Mouse (Mus musculus) monocyte, adult 59 days (primary cell): ENCODE measurements around the gene Ttbk1. TPM values are rescaled to one million over a fixed set of nuclear protein-coding genes. Genes with fewer than 3 reads are reported as not detected.

Experiments
- total RNA-seq, 2 experiments: library from RNA; stranded (reverse); gene quantifications; one replicate each; pipeline ENCODE4 v1.2.4; 2023

The Ttbk1 gene
- total RNA-seq, result under 1 TPM in 1 of 2 experiments, not detected in 1; 0.08 TPM

GRCm38 (mm10) chr17:46487431-46487830, at the start of gene Ttbk1:
Gene Ttbk1 (minus strand): TSS chr17:46487675.

GRCm38 (mm10) chr17:46496623-46497434, 9.4 kb upstream of the Ttbk1 start, which contains the start of gene Dnph1:
Gene Dnph1 (plus strand): TSS chr17:46496711.

GRCm38 (mm10) chr17:46438298-46438873, 49.1 kb downstream of the Ttbk1 start, which contains the start of gene Slc22a7:
Gene Slc22a7 (minus strand): TSS chr17:46438457.

GRCm38 (mm10) chr17:46428761-46429414, 58.6 kb downstream of the Ttbk1 start, which contains the start of gene Crip3:
Gene Crip3 (plus strand): TSS chr17:46428926.

Other genes starting within 250 kb of the Ttbk1 start
- gene Polr1c, start 239.6 kb downstream of the Ttbk1 start, total RNA-seq, result 10 to 100 TPM; 28.4 to 32.7 TPM
- 100 to 1,000 TPM in 1 of 2 experiments, 10 to 100 TPM in 1; 95.4 to 118 TPM for gene Yipf3, start 239.6 kb downstream of the Ttbk1 start, total RNA-seq
- gene Lrrc73, start 234.1 kb downstream of the Ttbk1 start, total RNA-seq, result 1 to 10 TPM; 2.0 to 3.0 TPM
- 10 to 100 TPM; 44.5 to 50.8 TPM for gene Tjap1, start 204.6 kb downstream of the Ttbk1 start, total RNA-seq
- not detected for gene Dlk2, start 190.3 kb downstream of the Ttbk1 start, total RNA-seq
- gene Abcc10, start 159.3 kb downstream of the Ttbk1 start, total RNA-seq, result 10 to 100 TPM in 1 of 2 experiments, 1 to 10 TPM in 1; 9.6 to 10.1 TPM
- gene Zfp318, start 103.9 kb downstream of the Ttbk1 start, total RNA-seq, result 10 to 100 TPM; 22.7 to 24.0 TPM
- not detected for gene Crip3, start 58.7 kb downstream of the Ttbk1 start, total RNA-seq
- not detected for gene Slc22a7, start 49.2 kb downstream of the Ttbk1 start, total RNA-seq
- gene Dnph1, start 9.0 kb upstream of the Ttbk1 start, total RNA-seq, result under 1 TPM; 0.55 to 0.91 TPM
- 10 to 100 TPM; 15.7 to 17.2 TPM for gene Cul9, start 58.7 kb upstream of the Ttbk1 start, total RNA-seq
- gene Srf, start 68.5 kb upstream of the Ttbk1 start, total RNA-seq, result 10 to 100 TPM; 42.4 to 66.7 TPM
- under 1 TPM in 1 of 2 experiments, not detected in 1; 0.13 TPM for gene Ptk7, start 141.8 kb upstream of the Ttbk1 start, total RNA-seq
- gene Klc4, start 158.3 kb upstream of the Ttbk1 start, total RNA-seq, result 10 to 100 TPM; 15.4 to 16.5 TPM
- gene Mrpl2, start 158.6 kb upstream of the Ttbk1 start, total RNA-seq, result 10 to 100 TPM; 28.2 to 28.9 TPM
- 1 to 10 TPM; 3.3 to 3.9 TPM for gene Cul7, start 162.7 kb upstream of the Ttbk1 start, total RNA-seq
- gene Rrp36, start 186.7 kb upstream of the Ttbk1 start, total RNA-seq, result 10 to 100 TPM; 26.2 to 34.3 TPM
- 10 to 100 TPM; 51.6 to 52.0 TPM for gene Mea1, start 191.1 kb upstream of the Ttbk1 start, total RNA-seq
- 10 to 100 TPM; 63.0 to 63.2 TPM for gene Klhdc3, start 193.2 kb upstream of the Ttbk1 start, total RNA-seq
- 10 to 100 TPM; 31.6 to 32.7 TPM for gene Ppp2r5d, start 217.4 kb upstream of the Ttbk1 start, total RNA-seq
- gene Pex6, start 223.8 kb upstream of the Ttbk1 start, total RNA-seq, result 10 to 100 TPM; 28.4 to 29.5 TPM
- gene Gnmt, start 241.5 kb upstream of the Ttbk1 start, total RNA-seq, result 1 to 10 TPM; 4.1 to 4.3 TPM